Comparison of ENCODE assay signal across 21 mouse cellular contexts in the genomic region with DNA sequence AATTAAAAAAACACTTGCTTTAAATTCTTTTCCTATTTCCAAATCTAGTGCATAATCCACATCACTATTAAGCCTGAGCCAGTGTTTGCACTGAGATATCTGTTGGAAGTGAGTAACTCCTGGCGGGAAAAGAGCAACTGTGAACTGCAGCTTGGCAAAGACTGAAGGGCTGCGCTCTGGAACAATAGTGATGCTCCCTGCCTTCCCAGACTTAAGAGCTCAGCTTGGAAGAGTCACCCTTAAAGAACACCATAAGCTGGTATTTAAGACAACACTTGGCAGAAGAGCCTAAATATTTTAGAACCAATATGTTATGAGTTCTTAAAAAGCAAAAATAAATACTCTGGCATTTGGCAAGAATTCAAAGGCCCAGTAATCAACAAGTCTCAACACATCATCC. TPM values are rescaled to one million over a fixed set of nuclear protein-coding genes. Genes with fewer than 3 reads are reported as not detected.
"Had no signal": no experiment of that assay in that cellular context is flagged by ENCODE, and none has a peak within 500 bp of the region (broad histone marks: within the 10 kb centered on the region; RNA-seq: fewer than 3 reads in every experiment).

No protein-coding gene starts in this region.

- H3K4me2 ChIP-seq: lung, embryonic 14.5 days; midbrain, embryonic 12.5 days; neural tube, embryonic 13.5 days; neural tube, embryonic 15.5 days had no signal

- H3K9me3 ChIP-seq: midbrain, embryonic 10.5 days; midbrain, embryonic 12.5 days; neural tube, embryonic 13.5 days; neural tube, embryonic 15.5 days had no signal

- ATAC-seq: midbrain, embryonic 16.5 days had no signal

- H3K27ac ChIP-seq: midbrain, embryonic 10.5 days; midbrain, embryonic 12.5 days; neural tube, embryonic 13.5 days; neural tube, embryonic 15.5 days had no signal

- DNase-seq: lung, adult 18-20 months; lung, embryonic 14.5 days; lung, postnatal 10 days; lung, postnatal 4 days; midbrain, embryonic 14.5 days; retina, postnatal 1 day; right cerebral cortex, adult 18-20 months; right cerebral cortex, postnatal 25 days; right cerebral cortex, postnatal 4 days; spleen, adult 18-20 months; thymus, adult 18-20 months; thymus, postnatal 14 days; thymus, postnatal 36 days had no signal

- H3K9ac ChIP-seq: lung, embryonic 14.5 days; midbrain, embryonic 12.5 days; neural tube, embryonic 13.5 days; neural tube, embryonic 15.5 days had no signal

- H3K4me3 ChIP-seq: midbrain, embryonic 10.5 days; midbrain, embryonic 12.5 days; myocyte; neural tube, embryonic 13.5 days; neural tube, embryonic 15.5 days had no signal

- H3K27me3 ChIP-seq: midbrain, embryonic 12.5 days; neural tube, embryonic 13.5 days; neural tube, embryonic 15.5 days had no signal

- H3K36me3 ChIP-seq: midbrain, embryonic 10.5 days; midbrain, embryonic 12.5 days; neural tube, embryonic 13.5 days; neural tube, embryonic 15.5 days had no signal

RNA-seq across cellular contexts. Expression of a gene that starts 55.7 kb away (rescaled TPM):
- total RNA-seq: megakaryocyte, adult 5-6 weeks; megakaryocyte-erythroid progenitor cell, adult 5-6 weeks had no signal
